Mouse (Mus musculus) CD4-positive, CD25-positive, alpha-beta regulatory T cell, adult 4 months (primary cell): ENCODE results near the gene Olfr301. TPM values are rescaled to one million over a fixed set of nuclear protein-coding genes. Genes with fewer than 3 reads are reported as not detected.

Source experiments
- ATAC-seq: one replicate; pipeline ENCODE4 v1.8.0; 2017
- polyA plus RNA-seq, 2 experiments: library from polyadenylated mRNA; unstranded; fragments of 100-300 nt; shearing (Covaris generic); gene quantifications; one replicate each; pipeline ENCODE4 v1.2.1; 2017

Olfr301 gene
- polyA plus RNA-seq: not detected

DNA sequence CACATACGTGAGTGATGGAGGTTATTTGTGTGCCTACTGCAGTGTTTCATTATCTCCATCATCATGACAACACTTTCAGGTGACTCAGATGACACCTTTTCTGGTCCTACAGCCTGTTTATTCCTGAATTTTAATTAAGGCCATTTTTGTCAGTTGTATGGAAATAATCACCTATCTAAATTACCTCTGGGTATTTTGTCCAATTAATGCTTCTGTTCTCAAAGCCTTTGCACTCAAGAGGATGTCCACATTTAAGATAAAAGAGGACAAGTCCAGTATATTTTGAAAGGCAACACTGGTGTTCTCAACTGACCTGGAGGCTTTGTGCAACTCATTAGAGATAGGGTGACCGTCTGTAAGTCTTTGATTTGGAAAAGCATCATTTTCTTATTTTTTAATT, at the start of gene Olfr301:
TSS of gene Olfr301 (plus strand) at position 301 of the 400 bp plus-strand sequence.
- no peak for ATAC-seq

DNA sequence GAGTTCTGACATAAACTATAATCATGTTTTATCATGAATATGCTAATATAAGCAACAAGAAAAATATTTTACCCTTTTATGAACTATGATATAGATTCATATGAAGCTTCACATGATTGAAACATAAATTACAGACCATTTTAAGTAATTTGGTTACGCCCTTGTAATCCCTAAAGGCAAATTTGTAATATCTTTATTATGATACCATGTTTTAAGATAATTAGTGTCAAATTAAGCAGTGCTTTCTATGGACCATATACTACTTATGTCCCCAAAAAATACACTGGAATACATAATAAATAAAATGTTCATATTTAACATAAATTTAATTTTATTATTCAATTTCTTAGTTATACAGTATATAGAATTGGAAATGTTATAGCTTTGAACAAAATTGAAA, 36.8 kb upstream of the Olfr301 start, which contains the start of gene Olfr305:
TSS of gene Olfr305 (minus strand) at position 101 of the 400 bp plus-strand sequence.
- ATAC-seq: no peak

DNA sequence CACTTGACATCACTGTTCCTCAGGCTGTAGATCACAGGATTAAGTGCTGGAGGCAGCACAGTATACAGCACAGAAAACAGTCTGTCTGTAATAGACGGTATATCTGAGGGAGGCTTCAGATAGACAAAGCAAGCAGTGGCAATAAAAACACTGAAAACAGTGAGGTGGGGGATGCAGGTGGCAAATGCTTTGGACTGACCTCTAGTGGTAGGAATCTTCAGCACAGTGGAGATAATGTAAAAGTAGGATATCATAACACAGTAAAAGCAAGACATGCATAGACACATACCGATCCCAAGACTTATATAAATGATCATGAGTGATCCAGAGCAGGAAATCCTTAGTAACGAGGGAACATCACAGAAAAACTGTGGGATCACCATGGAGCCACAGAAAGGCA, 17.9 kb upstream of the Olfr301 start:
- ATAC-seq: no peak

DNA sequence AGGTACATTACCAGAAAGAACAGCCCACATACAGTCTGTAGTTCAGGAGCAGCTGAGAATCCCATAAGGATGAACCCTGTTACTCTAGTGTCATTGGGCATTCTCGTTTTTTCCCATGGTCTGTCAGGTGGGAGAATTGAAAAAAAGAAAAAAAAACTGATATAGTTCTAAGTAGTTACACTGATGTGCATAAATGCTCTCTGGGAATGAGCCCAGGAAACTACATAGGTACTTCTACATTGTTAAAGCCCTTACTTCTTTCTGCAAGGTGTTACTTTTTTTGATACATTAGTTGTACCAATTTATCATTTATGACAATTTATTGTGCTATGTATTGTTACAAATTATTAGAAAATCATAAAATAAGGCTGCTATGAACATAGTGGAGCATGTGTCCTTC, 17.1 kb upstream of the Olfr301 start, which contains the start of gene Olfr304:
TSS of gene Olfr304 (minus strand) at position 101 of the 400 bp plus-strand sequence.
- no peak for ATAC-seq

DNA sequence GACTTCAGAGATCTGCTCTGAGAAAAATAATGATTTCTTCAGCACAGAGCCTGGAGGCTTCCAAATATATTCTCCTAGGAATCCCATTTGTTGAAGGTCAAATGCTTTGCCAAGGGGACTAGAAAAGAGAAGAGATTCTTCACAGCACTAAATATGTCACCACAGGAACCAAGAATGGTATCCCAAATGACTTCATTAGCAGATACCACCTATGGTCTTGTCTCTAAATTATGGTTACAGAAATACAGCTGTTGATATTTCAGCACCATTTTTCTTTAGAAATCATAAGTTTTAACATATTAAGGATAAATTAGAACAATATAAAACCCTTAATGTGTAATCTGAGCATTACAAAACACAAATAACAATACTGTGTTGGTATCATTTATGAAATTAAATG, 6.0 kb upstream of the Olfr301 start, which contains the start of gene Olfr303:
TSS of gene Olfr303 (minus strand) at position 101 of the 400 bp plus-strand sequence.
- no peak for ATAC-seq

DNA sequence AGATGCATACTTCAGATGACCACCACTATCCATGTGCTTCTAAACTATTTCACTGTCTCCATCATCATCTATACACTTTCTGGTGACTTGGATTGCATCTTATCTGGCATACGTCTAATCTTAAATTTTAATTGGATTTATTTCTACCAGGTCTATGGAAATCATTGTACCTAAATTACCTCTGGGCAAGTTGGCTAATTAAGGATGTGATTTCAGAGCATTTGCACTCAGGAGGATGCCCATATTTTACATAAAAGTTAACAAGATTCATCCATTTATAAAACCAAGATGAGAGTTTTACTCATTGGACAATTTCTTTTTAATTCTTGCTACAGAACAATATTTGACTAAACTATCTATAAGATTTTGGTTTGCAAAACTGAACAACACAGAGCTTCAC, 56.0 kb downstream of the Olfr301 start, which contains the start of gene Olfr299:
TSS of gene Olfr299 (plus strand) at position 301 of the 400 bp plus-strand sequence.
- no peak for ATAC-seq

Other genes starting within 250 kb of the Olfr301 start
- gene Vmn2r75, start 232.1 kb upstream of the Olfr301 start, polyA plus RNA-seq: not detected
- under 1 TPM; 0.03 to 0.04 TPM for gene Vmn2r76, start 157.5 kb upstream of the Olfr301 start, polyA plus RNA-seq
- gene Olfr310, start 126.7 kb upstream of the Olfr301 start, polyA plus RNA-seq: not detected
- gene Olfr309, start 90.1 kb upstream of the Olfr301 start, polyA plus RNA-seq: not detected
- gene Olfr308, start 78.2 kb upstream of the Olfr301 start, polyA plus RNA-seq: not detected
- under 1 TPM in 1 of 2 experiments, not detected in 1; 0.16 TPM for gene Olfr307, start 66.3 kb upstream of the Olfr301 start, polyA plus RNA-seq
- not detected for gene Olfr305, start 36.9 kb upstream of the Olfr301 start, polyA plus RNA-seq
- gene Olfr304, start 17.2 kb upstream of the Olfr301 start, polyA plus RNA-seq: not detected
- gene Olfr303, start 6.1 kb upstream of the Olfr301 start, polyA plus RNA-seq: not detected
- gene Olfr299, start 56.1 kb downstream of the Olfr301 start, polyA plus RNA-seq: not detected
- gene Olfr298, start 88.6 kb downstream of the Olfr301 start, polyA plus RNA-seq: not detected
- gene Olfr297, start 116.1 kb downstream of the Olfr301 start, polyA plus RNA-seq: not detected
- gene Olfr295, start 180.0 kb downstream of the Olfr301 start, polyA plus RNA-seq: not detected
- gene Olfr294, start 212.8 kb downstream of the Olfr301 start, polyA plus RNA-seq: not detected
- not detected for gene Olfr293, start 245.2 kb downstream of the Olfr301 start, polyA plus RNA-seq